Mouse (Mus musculus): Measurements from ENCODE around the gene Esrrg. TPM values are rescaled to one million over a fixed set of nuclear protein-coding genes. Genes with fewer than 3 reads are reported as not detected.
A peak's percentile ranks its signal among the peaks of the same experiment; 100 is the strongest.

Gene Esrrg
- polyA plus RNA-seq, 1 experiment from 2014 or later = 20.0 TPM

GRCm38 (mm10) chr1:187910718-187911117 lies 302.1 kb downstream of the Esrrg start:
- Histone ChIP-seq H3K4me2 (peak overlapping the region; percentile 33; the same call in 1 of the 2 replicates), H3K27me3 (no peaks in the 10 kb centered on the region), H3K4me1 (replicated peaks) (peaks cover 20% of the 10 kb centered on the region), H3K36me3 (no peaks in the 10 kb centered on the region), H3K27ac (peak overlapping the region; percentile 89), H3K4me3 (no peak overlapping the region), H3K9me3 (replicated peaks) (no peaks in the 10 kb centered on the region), H3K9ac (no peak overlapping the region)
- ATAC-seq (replicated peaks; ENCODE audit: insufficient number of reproducible peaks, insufficient read depth, low FRiP score, low read depth) = peak; percentile 82
- 38% methylated on average over 7 of the region's 7 CpGs for WGBS

GRCm38 (mm10) chr1:187911201-187911600 lies 302.6 kb downstream of the Esrrg start:
- Histone ChIP-seq H3K27me3 (no peaks in the 10 kb centered on the region), H3K9ac (no peak overlapping the region), H3K4me1 (replicated peaks) (peaks cover 24% of the 10 kb centered on the region), H3K36me3 (no peaks in the 10 kb centered on the region), H3K9me3 (replicated peaks) (no peaks in the 10 kb centered on the region), H3K4me3 (no peak overlapping the region), H3K27ac (peak overlapping the region; percentile 89), H3K4me2 (peak overlapping the region; percentile 33)
- ATAC-seq (replicated peaks; ENCODE audit: insufficient number of reproducible peaks, insufficient read depth, low FRiP score, low read depth) = peak; percentile 70; the same call in 1 of the 2 replicates
- 44% methylated on average over 6 of the region's 6 CpGs for WGBS

GRCm38 (mm10) chr1:187918303-187918702 lies 309.7 kb downstream of the Esrrg start:
- 86% methylated on average over 6 of the region's 6 CpGs for WGBS
- H3K4me3 ChIP-seq = no peak overlapping the region
- no peaks in the 10 kb centered on the region for H3K36me3 ChIP-seq
- no peak for ATAC-seq (replicated peaks; ENCODE audit: insufficient number of reproducible peaks, insufficient read depth, low FRiP score, low read depth)
- H3K9me3 ChIP-seq (replicated peaks) = no peaks in the 10 kb centered on the region
- peaks cover 13% of the 10 kb centered on the region for H3K4me1 ChIP-seq (replicated peaks)
- no peak overlapping the region for H3K4me2 ChIP-seq
- H3K9ac ChIP-seq = no peak overlapping the region
- no peaks in the 10 kb centered on the region for H3K27me3 ChIP-seq
- H3K27ac ChIP-seq = no peak overlapping the region

GRCm38 (mm10) chr1:187918939-187919338 lies 310.3 kb downstream of the Esrrg start:
- H3K27ac ChIP-seq = no peak overlapping the region
- 85% methylated on average over 4 of the region's 4 CpGs for WGBS
- H3K9ac ChIP-seq = no peak overlapping the region
- no peak overlapping the region for H3K4me3 ChIP-seq
- H3K27me3 ChIP-seq = no peaks in the 10 kb centered on the region
- no peaks in the 10 kb centered on the region for H3K9me3 ChIP-seq (replicated peaks)
- H3K4me2 ChIP-seq = no peak overlapping the region
- no peaks in the 10 kb centered on the region for H3K36me3 ChIP-seq
- peaks cover 13% of the 10 kb centered on the region for H3K4me1 ChIP-seq (replicated peaks)
- no peak for ATAC-seq (replicated peaks; ENCODE audit: insufficient number of reproducible peaks, insufficient read depth, low FRiP score, low read depth)

- Histone ChIP-seq H3K4me3 (no peak overlapping the region), H3K9ac (no peak overlapping the region), H3K4me2 (no peak overlapping the region), H3K9me3 (replicated peaks) (no peaks in the 10 kb centered on the region), H3K27me3 (no peaks in the 10 kb centered on the region), H3K4me1 (replicated peaks) (peaks cover 13% of the 10 kb centered on the region), H3K36me3 (no peaks in the 10 kb centered on the region), H3K27ac (no peak overlapping the region)
- 63% methylated on average over 5 of the region's 5 CpGs for WGBS
- no peak for ATAC-seq (replicated peaks; ENCODE audit: insufficient number of reproducible peaks, insufficient read depth, low FRiP score, low read depth)
Observed at GRCm38 (mm10) chr1:187920156-187920777, 311.7 kb downstream of the Esrrg start.

- no peak for ATAC-seq (replicated peaks; ENCODE audit: insufficient number of reproducible peaks, insufficient read depth, low FRiP score, low read depth)
- Histone ChIP-seq H3K27ac (no peak overlapping the region), H3K36me3 (no peaks in the 10 kb centered on the region), H3K4me1 (replicated peaks) (peaks cover 5% of the 10 kb centered on the region), H3K9me3 (replicated peaks) (no peaks in the 10 kb centered on the region), H3K9ac (no peak overlapping the region), H3K4me3 (no peak overlapping the region), H3K27me3 (no peaks in the 10 kb centered on the region), H3K4me2 (no peak overlapping the region)
- WGBS = 42% methylated on average over 3 of the region's 3 CpGs
Observed at GRCm38 (mm10) chr1:187931146-187931545, 322.6 kb downstream of the Esrrg start.

- Histone ChIP-seq H3K9me3 (replicated peaks) (no peaks in the 10 kb centered on the region), H3K4me3 (no peak overlapping the region), H3K27me3 (no peaks in the 10 kb centered on the region), H3K9ac (no peak overlapping the region), H3K36me3 (no peaks in the 10 kb centered on the region), H3K27ac (peak overlapping the region; percentile 73), H3K4me2 (0 out of 2 replicates have a peak overlapping the region, but pooled peaks have one; percentile 1), H3K4me1 (replicated peaks) (peaks cover 30% of the 10 kb centered on the region)
- 30% methylated on average over 7 of the region's 7 CpGs for WGBS
- peak; percentile 67 for ATAC-seq (replicated peaks; ENCODE audit: insufficient number of reproducible peaks, insufficient read depth, low FRiP score, low read depth)
Observed at GRCm38 (mm10) chr1:187938652-187939051, 330.1 kb downstream of the Esrrg start.

- H3K4me1 ChIP-seq (replicated peaks) = peaks cover 33% of the 10 kb centered on the region
- no peaks in the 10 kb centered on the region for H3K9me3 ChIP-seq (replicated peaks)
- no peak overlapping the region for H3K4me2 ChIP-seq
- WGBS = 53% methylated on average over 4 of the region's 4 CpGs
- no peak overlapping the region for H3K4me3 ChIP-seq
- ATAC-seq (replicated peaks; ENCODE audit: insufficient number of reproducible peaks, insufficient read depth, low FRiP score, low read depth) = peak; percentile 58; the same call in 1 of the 2 replicates
- peak overlapping the region; percentile 73 for H3K27ac ChIP-seq
- no peaks in the 10 kb centered on the region for H3K27me3 ChIP-seq
- H3K9ac ChIP-seq = no peak overlapping the region
- H3K36me3 ChIP-seq = no peaks in the 10 kb centered on the region
Observed at GRCm38 (mm10) chr1:187939078-187939477, 330.5 kb downstream of the Esrrg start.

GRCm38 (mm10) chr1:187951506-187951905 lies 342.9 kb downstream of the Esrrg start:
- Histone ChIP-seq H3K9me3 (replicated peaks) (no peaks in the 10 kb centered on the region), H3K4me1 (replicated peaks) (peaks cover 8% of the 10 kb centered on the region; the same call in 1 of the 2 replicates), H3K36me3 (no peaks in the 10 kb centered on the region), H3K9ac (no peak overlapping the region), H3K4me2 (no peak overlapping the region), H3K27me3 (no peaks in the 10 kb centered on the region), H3K4me3 (no peak overlapping the region), H3K27ac (peak overlapping the region; percentile 22; the same call in 1 of the 2 replicates)
- ATAC-seq (replicated peaks; ENCODE audit: insufficient number of reproducible peaks, insufficient read depth, low FRiP score, low read depth) = no peak
- WGBS = 52% methylated on average over 3 of the region's 3 CpGs

- Histone ChIP-seq H3K27ac (no peak overlapping the region), H3K9me3 (replicated peaks) (no peaks in the 10 kb centered on the region), H3K4me1 (replicated peaks) (peaks cover 27% of the 10 kb centered on the region), H3K9ac (no peak overlapping the region), H3K36me3 (no peaks in the 10 kb centered on the region), H3K4me2 (no peak overlapping the region), H3K27me3 (no peaks in the 10 kb centered on the region), H3K4me3 (no peak overlapping the region)
- 74% methylated on average over 2 of the region's 2 CpGs for WGBS
- no peak for ATAC-seq (replicated peaks; ENCODE audit: insufficient number of reproducible peaks, insufficient read depth, low FRiP score, low read depth)
Observed at GRCm38 (mm10) chr1:187956702-187957101, 348.1 kb downstream of the Esrrg start.

- Histone ChIP-seq H3K4me3 (no peak overlapping the region), H3K36me3 (no peaks in the 10 kb centered on the region), H3K27ac (no peak overlapping the region), H3K9ac (no peak overlapping the region), H3K27me3 (no peaks in the 10 kb centered on the region), H3K4me2 (no peak overlapping the region), H3K9me3 (replicated peaks) (no peaks in the 10 kb centered on the region), H3K4me1 (replicated peaks) (peaks cover 21% of the 10 kb centered on the region)
- ATAC-seq (replicated peaks; ENCODE audit: insufficient number of reproducible peaks, insufficient read depth, low FRiP score, low read depth) = no peak
- WGBS = 80% methylated on average over 9 of the region's 9 CpGs
Observed at GRCm38 (mm10) chr1:187959192-187959591, 350.6 kb downstream of the Esrrg start.

- H3K4me1 ChIP-seq (replicated peaks) = peaks cover 39% of the 10 kb centered on the region
- H3K4me2 ChIP-seq = no peak overlapping the region
- H3K4me3 ChIP-seq = no peak overlapping the region
- WGBS = 69% methylated on average over 5 of the region's 5 CpGs
- no peak overlapping the region for H3K27ac ChIP-seq
- H3K27me3 ChIP-seq = no peaks in the 10 kb centered on the region
- no peak overlapping the region for H3K9ac ChIP-seq
- no peaks in the 10 kb centered on the region for H3K9me3 ChIP-seq (replicated peaks)
- ATAC-seq (replicated peaks; ENCODE audit: insufficient number of reproducible peaks, insufficient read depth, low FRiP score, low read depth) = no peak
- H3K36me3 ChIP-seq = no peaks in the 10 kb centered on the region
Observed at GRCm38 (mm10) chr1:187961452-187961851, 352.9 kb downstream of the Esrrg start.

Measured in heart, embryonic 15.5 days (tissue).